Mouse (Mus musculus) cerebellum, adult 8-10 months (tissue): ENCODE measurements at regions not wholly inside any gene's neighbourhood (a gene's known extent, or its start where the extent isn't known, plus 50 kb on each side); places are given as distances from the start of the nearest gene placed in this dataset.
A peak's percentile ranks its signal among the peaks of the same experiment; 100 is the strongest.

Experiments
- DNase-seq: peaks from one replicate; pipeline ENCODE4 v3.0.0; 2022

- no peak for DNase-seq
These were observed 58.0 kb upstream of the Golim4 start for GRCm38 (mm10) chr3:76014766-76015165.

- DNase-seq = peak; percentile 13
These were observed 51.9 kb upstream of the Golim4 start for GRCm38 (mm10) chr3:76008564-76009183.
